Mouse (Mus musculus): ENCODE measurements around the gene Trip11.

DNA sequence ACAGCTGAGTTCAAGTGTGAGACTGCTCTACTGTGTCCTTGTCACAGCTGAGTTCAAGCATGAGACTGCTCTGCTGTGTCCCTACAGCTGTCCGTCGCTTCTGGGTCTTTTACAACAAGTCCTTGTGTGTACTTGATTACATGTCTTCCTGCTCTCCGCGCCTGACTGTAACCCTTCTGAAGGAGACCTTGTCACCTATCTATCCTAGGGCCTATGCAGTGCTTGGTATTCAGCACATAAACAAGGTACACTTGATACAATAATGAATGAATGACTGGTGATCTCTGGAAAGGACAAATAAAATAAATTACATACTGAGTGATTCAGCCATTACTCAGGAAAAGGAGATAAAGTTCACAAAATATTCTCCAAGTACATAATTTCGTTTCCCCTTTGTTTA, 55.1 kb downstream of the Trip11 start:
- TF ChIP-seq CTCF (IDR thresholded peaks at IDR 0.05; ENCODE audit: low read depth) (no peak), EP300 (IDR thresholded peaks at IDR 0.05; ENCODE audit: low read depth) (no peak)

Data from liver, postnatal 0 days (tissue).